ENCODE assay signal across 28 mouse cellular contexts in the genomic region with DNA sequence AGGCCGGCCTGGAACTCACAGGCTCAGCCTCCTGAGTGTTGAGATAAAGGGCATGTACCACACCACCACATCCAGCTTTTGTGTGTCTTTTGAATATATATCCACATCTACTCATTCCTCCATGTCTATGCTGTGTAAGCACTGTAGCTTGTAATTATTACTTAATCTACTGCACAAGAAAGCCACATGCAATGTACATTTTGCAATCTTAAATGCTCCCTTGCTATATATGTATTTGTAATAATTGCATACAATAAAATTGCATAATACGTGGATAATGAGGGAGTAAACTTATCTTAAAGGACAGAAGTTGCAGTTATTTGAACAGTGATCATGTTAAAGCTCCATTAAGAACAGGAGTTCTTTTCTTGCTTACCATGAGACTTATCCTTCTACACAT. TPM values are rescaled to one million over a fixed set of nuclear protein-coding genes. Genes with fewer than 3 reads are reported as not detected.
"Had no signal": no experiment of that assay in that cellular context is flagged by ENCODE, and none has a peak within 500 bp of the region (broad histone marks: within the 10 kb centered on the region; RNA-seq: fewer than 3 reads in every experiment).

No protein-coding gene starts in this region.

- ATAC-seq: hindbrain, postnatal 0 days; liver, embryonic 12.5 days had no signal

- DNase-seq: gastrocnemius, adult 2 months; gastrocnemius, postnatal 10 days; gastrocnemius, postnatal 25 days; heart, adult 18-20 months; heart, postnatal 10 days; heart, postnatal 4 days; kidney, adult 11 months; kidney, postnatal 10 days; kidney, postnatal 25 days; kidney, postnatal 4 days; left cerebral cortex, postnatal 4 days had no signal

- H3K9ac ChIP-seq: heart, embryonic 12.5 days; hindbrain, embryonic 13.5 days; hindbrain, embryonic 15.5 days; limb, embryonic 13.5 days; limb, embryonic 15.5 days; liver, embryonic 12.5 days; liver, embryonic 14.5 days had no signal

- H3K4me1 ChIP-seq: heart, embryonic 10.5 days; heart, embryonic 12.5 days; hindbrain, embryonic 10.5 days; hindbrain, embryonic 13.5 days; hindbrain, embryonic 15.5 days; limb, embryonic 13.5 days; limb, embryonic 15.5 days; liver, embryonic 12.5 days had no signal

- H3K27me3 ChIP-seq: heart, embryonic 12.5 days; hindbrain, embryonic 15.5 days; limb, embryonic 13.5 days; limb, embryonic 15.5 days; liver, embryonic 12.5 days had no signal

- H3K4me3 ChIP-seq: gastrocnemius, adult 2 months; heart, embryonic 10.5 days; heart, embryonic 12.5 days; hindbrain, embryonic 10.5 days; hindbrain, embryonic 13.5 days; hindbrain, embryonic 15.5 days; layer of hippocampus, adult 2 months; left cerebral cortex, adult 2 months; limb, embryonic 13.5 days; limb, embryonic 15.5 days; liver, embryonic 12.5 days had no signal

- H3K4me2 ChIP-seq: heart, embryonic 12.5 days; hindbrain, embryonic 13.5 days; hindbrain, embryonic 15.5 days; limb, embryonic 13.5 days; limb, embryonic 15.5 days; liver, embryonic 12.5 days had no signal

- H3K36me3 ChIP-seq: heart, embryonic 10.5 days; heart, embryonic 12.5 days; hindbrain, embryonic 10.5 days; hindbrain, embryonic 13.5 days; limb, embryonic 13.5 days; limb, embryonic 15.5 days; liver, embryonic 12.5 days had no signal

- H3K9me3 ChIP-seq: heart, embryonic 10.5 days; heart, embryonic 12.5 days; hindbrain, embryonic 10.5 days; hindbrain, embryonic 13.5 days; hindbrain, embryonic 15.5 days; limb, embryonic 13.5 days; limb, embryonic 15.5 days; liver, embryonic 12.5 days had no signal

- H3K27ac ChIP-seq: gastrocnemius, adult 2 months; heart, embryonic 10.5 days; hindbrain, embryonic 10.5 days; hindbrain, embryonic 13.5 days; hindbrain, embryonic 15.5 days; hindbrain, postnatal 0 days; layer of hippocampus, adult 2 months; left cerebral cortex, adult 2 months; limb, embryonic 13.5 days; limb, embryonic 15.5 days; liver, embryonic 12.5 days; liver, embryonic 14.5 days had no signal

RNA-seq across cellular contexts. Expression of gene Cyp4x1, which starts 12.9 kb away (rescaled TPM):
- total RNA-seq: gastrocnemius, adult 2 months; gastrocnemius, postnatal 25 days; heart, adult 18-20 months; heart, adult 8-10 months; heart, postnatal 10 days; heart, postnatal 25 days; heart, postnatal 4 days had no signal
- polyA plus RNA-seq: heart, embryonic 14.5 days; heart, embryonic 16.5 days; limb, embryonic 13.5 days; limb, embryonic 15.5 days; liver, adult 2 months had no signal

RNA-seq across cellular contexts. Expression of gene Pdzk1ip1, which starts 32.7 kb away (rescaled TPM):
- total RNA-seq: gastrocnemius, adult 2 months; gastrocnemius, postnatal 25 days had no signal
